Mouse (Mus musculus): Measurements from ENCODE around the gene Adam11. TPM values are rescaled to one million over a fixed set of nuclear protein-coding genes. Genes with fewer than 3 reads are reported as not detected.

The Adam11 gene
- polyA plus RNA-seq, 1 experiment from 2014 or later, result 47.0 TPM

DNA sequence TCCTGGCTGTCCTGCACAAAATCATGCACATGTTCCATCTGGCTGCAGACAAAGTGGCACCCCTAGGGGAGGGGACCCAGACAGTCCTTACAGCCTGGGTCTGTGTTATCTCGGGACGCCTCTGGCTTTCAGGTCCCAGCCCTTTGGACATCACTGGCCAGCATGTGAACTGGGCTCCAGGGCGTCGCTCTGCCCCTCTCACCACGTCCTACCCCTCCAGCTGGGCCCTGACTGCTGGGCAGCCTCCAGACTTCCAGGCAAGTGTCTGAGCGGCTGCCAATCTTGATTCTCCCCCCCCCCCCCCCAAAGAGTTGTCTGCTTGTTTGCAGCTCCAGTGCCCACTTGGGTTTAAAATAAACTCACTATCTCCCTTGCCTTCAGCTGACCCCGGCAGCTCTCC is 22.2 kb downstream of the Adam11 start:
- Histone ChIP-seq H3K27me3 (no peaks in the 10 kb centered on the region), H3K4me3 (no peak overlapping the region), H3K36me3 (no peaks in the 10 kb centered on the region), H3K27ac (replicated peaks) (no peak overlapping the region), H3K4me1 (replicated peaks) (no peaks in the 10 kb centered on the region), H3K9ac (no peak overlapping the region), H3K9me3 (no peaks in the 10 kb centered on the region), H3K4me2 (no peak overlapping the region)
- no peak for ATAC-seq (ENCODE audit: low read depth)
- WGBS, result 69% methylated on average over 7 of the region's 7 CpGs

DNA sequence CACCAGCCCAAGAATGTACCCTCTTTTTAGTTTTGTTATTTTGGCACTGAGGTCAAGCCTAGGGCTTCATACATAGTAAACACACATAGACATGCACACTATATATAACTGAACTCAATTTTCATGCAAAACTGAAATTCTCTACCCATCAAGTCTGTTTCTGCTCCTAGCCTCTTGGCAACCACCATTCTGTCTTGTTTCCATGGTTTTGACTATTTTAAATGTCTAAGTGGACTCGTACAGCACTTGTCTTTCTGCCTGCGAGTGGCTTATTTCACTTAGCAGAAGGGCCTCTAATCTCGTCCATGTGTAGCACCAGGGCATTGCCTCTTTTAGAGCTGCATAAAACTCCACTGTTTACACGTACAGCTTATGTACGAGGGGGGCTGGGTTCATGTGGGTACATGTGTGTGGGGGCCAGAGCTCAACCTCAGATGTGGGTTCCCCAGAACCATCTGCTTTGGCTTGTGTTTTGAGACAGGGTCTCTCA is 26.5 kb downstream of the Adam11 start:
- Histone ChIP-seq H3K4me1 (replicated peaks) (peaks cover 12% of the 10 kb centered on the region; the same call in 1 of the 2 replicates), H3K27me3 (no peaks in the 10 kb centered on the region), H3K27ac (replicated peaks) (no peak overlapping the region), H3K9me3 (no peaks in the 10 kb centered on the region), H3K9ac (no peak overlapping the region), H3K36me3 (no peaks in the 10 kb centered on the region), H3K4me3 (no peak overlapping the region), H3K4me2 (no peak overlapping the region)
- 85% methylated on average over 5 of the region's 5 CpGs for WGBS
- no peak for ATAC-seq (ENCODE audit: low read depth)

DNA sequence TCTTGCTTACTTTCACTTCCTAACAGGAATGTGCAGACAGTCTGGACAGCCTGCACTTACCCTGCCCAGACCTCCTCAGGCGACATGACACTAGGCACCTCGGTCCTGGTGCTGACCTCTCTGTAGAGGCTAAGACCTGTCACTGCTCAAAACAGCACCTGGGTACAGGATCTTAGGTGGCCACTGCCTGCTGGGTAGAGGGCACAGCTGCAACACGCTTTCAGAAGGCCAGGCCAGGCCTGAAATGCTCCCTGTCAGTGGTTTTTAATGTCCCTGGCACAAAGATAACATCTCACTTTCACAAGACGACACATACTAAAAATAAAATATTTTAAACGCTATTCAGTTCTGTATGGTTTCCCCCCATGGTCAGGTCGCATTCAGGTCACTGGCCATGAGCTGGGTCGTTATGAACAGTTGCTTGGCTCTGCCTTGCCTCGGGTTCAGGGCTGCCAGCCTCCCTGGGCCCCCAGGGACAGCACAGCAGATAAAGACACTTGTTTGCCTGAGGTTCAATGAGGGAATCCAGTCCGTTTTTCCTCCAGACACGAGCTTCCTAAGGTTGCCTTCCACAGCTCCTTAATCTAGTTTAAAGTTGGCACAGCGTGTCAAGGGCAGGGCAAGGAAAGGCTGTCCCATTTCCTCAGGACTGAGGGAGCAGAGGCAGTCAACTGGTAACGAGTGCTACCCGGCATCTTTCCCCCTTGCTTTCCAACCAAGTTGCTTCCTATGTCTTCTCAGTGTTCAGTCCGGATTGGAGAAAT is 30.6 kb downstream of the Adam11 start:
- H3K4me3 ChIP-seq, result no peak overlapping the region
- H3K27me3 ChIP-seq, result no peaks in the 10 kb centered on the region
- 0 out of 2 replicates have a peak overlapping the region, but pooled peaks have one; percentile 8 for H3K9ac ChIP-seq
- peaks cover 12% of the 10 kb centered on the region; the same call in 1 of the 2 replicates for H3K4me1 ChIP-seq (replicated peaks)
- 57% methylated on average over 14 of the region's 14 CpGs for WGBS
- ATAC-seq (ENCODE audit: low read depth), result no peak
- no peak overlapping the region for H3K27ac ChIP-seq (replicated peaks)
- H3K9me3 ChIP-seq, result no peaks in the 10 kb centered on the region
- H3K4me2 ChIP-seq, result no peak overlapping the region
- H3K36me3 ChIP-seq, result 0 out of 2 replicates have a peak, but pooled peaks cover 11% of the 10 kb centered on the region

DNA sequence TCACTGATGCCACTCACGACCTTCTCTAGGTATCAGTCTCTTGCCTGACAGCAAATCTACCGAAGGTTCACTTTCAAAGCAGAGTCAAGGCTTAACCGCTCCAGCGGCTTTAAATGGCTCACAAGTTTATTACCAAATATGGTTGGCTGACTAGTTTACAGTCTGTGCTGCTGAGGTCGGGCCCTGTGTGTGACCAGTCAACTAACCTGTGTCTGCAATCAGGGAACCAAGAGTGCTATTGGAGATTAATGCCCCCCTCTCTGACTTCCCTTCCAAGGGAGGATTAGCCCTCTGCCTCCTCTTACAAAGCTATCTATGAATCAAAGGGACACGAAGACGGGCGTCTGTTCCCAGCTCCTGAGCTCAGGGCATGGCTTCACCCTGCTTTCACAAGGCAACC is 32.9 kb downstream of the Adam11 start:
- Histone ChIP-seq H3K4me1 (replicated peaks) (peaks cover 12% of the 10 kb centered on the region; the same call in 1 of the 2 replicates), H3K27ac (replicated peaks) (no peak overlapping the region), H3K27me3 (no peaks in the 10 kb centered on the region), H3K4me2 (no peak overlapping the region), H3K36me3 (peaks cover 23% of the 10 kb centered on the region; the same call in 1 of the 2 replicates), H3K9ac (no peak overlapping the region), H3K4me3 (no peak overlapping the region), H3K9me3 (no peaks in the 10 kb centered on the region)
- WGBS, result 59% methylated on average over 8 of the region's 8 CpGs
- no peak for ATAC-seq (ENCODE audit: low read depth)

DNA sequence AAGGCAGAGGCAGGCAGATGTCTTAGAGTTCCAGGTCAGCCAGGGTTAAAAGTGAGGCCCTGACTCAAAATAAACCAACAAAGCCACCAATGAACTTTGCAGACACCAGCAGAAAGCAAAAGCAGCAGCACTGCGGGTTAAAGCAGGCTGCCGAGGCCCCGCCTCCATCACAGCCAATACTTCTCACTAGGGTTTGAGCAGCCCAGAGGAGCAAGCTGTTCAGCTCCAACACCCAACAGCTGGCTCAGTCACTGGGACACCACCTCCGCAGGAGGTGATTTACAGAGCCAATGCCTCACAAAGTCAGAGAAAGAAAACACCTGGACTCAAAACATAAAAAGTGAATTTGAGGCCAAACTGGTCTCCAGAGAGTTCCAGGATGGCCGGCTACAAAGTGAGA is 42.2 kb downstream of the Adam11 start:
- ATAC-seq (ENCODE audit: low read depth), result no peak
- H3K9ac ChIP-seq, result no peak overlapping the region
- H3K4me1 ChIP-seq (replicated peaks), result no peaks in the 10 kb centered on the region
- 80% methylated on average over 5 of the region's 5 CpGs for WGBS
- no peaks in the 10 kb centered on the region for H3K27me3 ChIP-seq
- no peak overlapping the region for H3K4me2 ChIP-seq
- H3K27ac ChIP-seq (replicated peaks), result no peak overlapping the region
- H3K4me3 ChIP-seq, result no peak overlapping the region
- peaks cover 47% of the 10 kb centered on the region for H3K36me3 ChIP-seq
- no peaks in the 10 kb centered on the region for H3K9me3 ChIP-seq

DNA sequence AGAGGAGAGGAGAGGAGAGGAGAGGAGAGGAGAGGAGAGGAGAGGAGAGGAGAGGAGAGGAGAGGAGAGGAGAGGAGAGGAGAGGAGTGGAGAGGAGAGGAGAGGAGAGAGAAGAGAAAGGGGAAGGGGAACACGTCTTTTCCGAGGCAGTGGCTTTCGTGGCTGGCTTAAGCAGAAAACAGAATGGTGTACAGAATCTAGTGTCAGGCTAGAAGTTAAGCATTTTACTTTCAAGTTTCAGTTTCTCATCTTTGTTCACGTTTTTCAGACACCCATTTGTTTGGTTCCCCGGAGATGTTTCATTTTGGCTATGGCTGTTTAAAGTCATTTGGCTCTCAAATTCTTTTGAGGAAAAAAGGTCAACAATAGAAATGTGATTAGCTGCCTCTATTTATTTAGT is 47.0 kb downstream of the Adam11 start:
- Histone ChIP-seq H3K9ac (no peak overlapping the region), H3K4me2 (no peak overlapping the region), H3K27me3 (no peaks in the 10 kb centered on the region), H3K9me3 (no peaks in the 10 kb centered on the region), H3K4me1 (replicated peaks) (peaks cover 6% of the 10 kb centered on the region), H3K27ac (replicated peaks) (no peak overlapping the region), H3K36me3 (peaks cover 10% of the 10 kb centered on the region; the same call in 1 of the 2 replicates), H3K4me3 (no peak overlapping the region)
- WGBS, result 92% methylated on average over 5 of the region's 5 CpGs
- ATAC-seq (ENCODE audit: low read depth), result no peak

DNA sequence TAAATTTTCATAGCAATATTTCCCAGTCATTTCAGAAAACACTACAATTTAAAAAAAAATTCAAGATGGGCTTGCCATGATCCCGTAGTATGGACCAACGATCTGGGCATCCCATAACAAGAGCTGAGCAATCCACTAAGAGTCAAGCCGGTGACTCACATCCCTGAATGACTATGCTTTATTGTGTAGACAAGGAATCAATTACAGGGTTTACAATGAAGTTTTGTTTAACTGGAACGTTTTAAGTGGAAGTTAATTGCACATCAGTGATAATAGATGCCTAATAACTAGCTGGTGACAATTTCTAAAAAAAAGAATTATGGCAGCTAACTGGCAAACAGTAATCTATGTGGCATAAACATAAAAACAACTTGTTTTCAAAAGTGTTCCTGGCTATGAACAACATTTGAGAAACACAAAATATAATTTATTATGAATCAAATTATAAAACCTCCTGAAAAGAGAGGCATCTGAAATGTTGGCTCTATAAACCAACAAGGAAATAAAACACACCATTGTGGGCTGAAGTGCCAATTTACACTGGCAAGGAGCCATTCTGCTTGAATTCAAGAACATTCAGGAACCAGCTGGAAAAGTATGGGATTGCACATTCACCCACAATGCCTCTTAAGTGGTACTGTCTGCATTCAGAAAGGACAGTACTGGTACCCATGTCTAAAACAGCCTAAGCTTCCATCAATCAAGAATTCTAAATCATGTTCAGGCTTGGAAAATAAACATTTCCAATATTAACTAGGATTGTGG is 49.7 kb downstream of the Adam11 start:
- H3K27me3 ChIP-seq, result no peaks in the 10 kb centered on the region
- H3K9ac ChIP-seq, result no peak overlapping the region
- H3K4me2 ChIP-seq, result no peak overlapping the region
- H3K9me3 ChIP-seq, result no peaks in the 10 kb centered on the region
- H3K36me3 ChIP-seq, result no peaks in the 10 kb centered on the region
- peaks cover 12% of the 10 kb centered on the region for H3K4me1 ChIP-seq (replicated peaks)
- no peak overlapping the region for H3K4me3 ChIP-seq
- no peak for ATAC-seq (ENCODE audit: low read depth)
- no peak overlapping the region for H3K27ac ChIP-seq (replicated peaks)
- WGBS, result 33% methylated on average over 4 of the region's 4 CpGs

DNA sequence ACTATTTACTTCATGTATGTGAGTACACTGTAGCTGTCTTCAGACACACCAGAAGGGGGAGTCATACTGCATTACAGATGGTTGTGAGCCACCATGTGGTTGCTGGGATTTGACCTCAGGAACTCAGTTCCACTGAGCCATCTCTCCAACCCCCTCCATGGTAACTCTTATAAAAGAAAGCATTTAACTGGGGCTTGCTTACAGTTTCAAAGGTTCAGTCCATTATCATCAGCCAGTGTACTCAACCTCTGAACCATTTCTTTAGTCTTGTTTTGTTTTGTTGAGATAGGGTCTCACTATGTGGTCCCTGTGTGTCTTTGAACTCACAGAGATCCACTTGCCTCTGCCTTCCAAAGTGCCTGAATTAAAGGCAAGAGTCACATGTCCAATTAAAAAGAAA is 53.6 kb downstream of the Adam11 start:
- Histone ChIP-seq H3K4me3 (no peak overlapping the region), H3K27ac (replicated peaks) (no peak overlapping the region), H3K36me3 (no peaks in the 10 kb centered on the region), H3K9ac (no peak overlapping the region), H3K4me2 (no peak overlapping the region), H3K4me1 (replicated peaks) (peaks cover 40% of the 10 kb centered on the region), H3K9me3 (no peaks in the 10 kb centered on the region), H3K27me3 (no peaks in the 10 kb centered on the region)
- no peak for ATAC-seq (ENCODE audit: low read depth)

DNA sequence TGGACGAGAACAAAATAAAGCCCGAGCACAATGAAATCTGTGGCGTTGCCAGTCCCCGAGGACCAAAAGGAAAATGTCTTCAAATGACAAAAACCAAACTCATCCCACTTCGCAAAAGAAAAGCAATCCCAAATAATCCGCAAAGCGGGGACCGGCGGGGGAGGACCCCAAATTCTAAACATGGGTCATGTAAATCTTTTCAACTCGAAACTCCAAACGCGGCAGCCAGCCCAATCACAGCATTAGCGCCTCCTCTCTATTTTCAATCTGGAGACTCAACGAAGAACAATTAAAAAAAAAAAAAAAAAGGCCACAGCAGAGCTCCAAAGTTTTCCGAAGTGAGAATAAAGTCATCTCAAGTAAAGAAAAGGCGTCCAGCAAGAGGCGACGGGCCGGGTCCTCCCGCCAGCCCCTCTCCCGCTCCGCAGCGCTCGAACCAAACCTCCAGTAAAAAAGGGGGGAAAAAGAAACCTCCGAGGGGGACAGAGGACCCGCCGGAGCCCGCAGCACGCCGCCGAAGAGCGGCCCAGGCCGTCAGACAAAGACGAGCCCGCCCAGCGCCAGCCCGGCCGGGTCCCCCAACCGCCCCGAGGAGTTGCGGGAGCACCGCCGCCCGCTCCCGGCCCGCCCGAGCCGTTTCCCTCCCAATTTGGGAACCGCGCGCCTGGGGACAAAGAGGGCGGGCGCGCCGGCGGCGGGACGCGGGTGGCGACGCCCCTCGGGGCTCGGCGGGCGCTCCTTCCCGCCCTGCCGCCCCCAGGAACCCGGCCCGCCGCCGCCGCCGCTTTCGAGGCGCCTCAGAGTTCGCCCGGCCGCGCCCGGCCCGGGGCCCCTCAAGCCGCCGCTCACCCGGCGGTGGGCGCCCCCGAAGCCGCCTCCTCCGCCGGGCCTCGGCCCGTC is 57.1 kb downstream of the Adam11 start:
- Histone ChIP-seq H3K4me1 (replicated peaks) (peaks cover 36% of the 10 kb centered on the region), H3K9me3 (no peaks in the 10 kb centered on the region), H3K27ac (replicated peaks) (peak overlapping the region; percentile 94), H3K36me3 (no peaks in the 10 kb centered on the region), H3K4me3 (peak overlapping the region; percentile 70), H3K4me2 (peak overlapping the region; percentile 86), H3K27me3 (peaks cover 12% of the 10 kb centered on the region), H3K9ac (peak overlapping the region; percentile 91)
- ATAC-seq (ENCODE audit: low read depth), result peak; percentile 65
- under 1% methylated on average over 70 of the region's 92 CpGs for WGBS

DNA sequence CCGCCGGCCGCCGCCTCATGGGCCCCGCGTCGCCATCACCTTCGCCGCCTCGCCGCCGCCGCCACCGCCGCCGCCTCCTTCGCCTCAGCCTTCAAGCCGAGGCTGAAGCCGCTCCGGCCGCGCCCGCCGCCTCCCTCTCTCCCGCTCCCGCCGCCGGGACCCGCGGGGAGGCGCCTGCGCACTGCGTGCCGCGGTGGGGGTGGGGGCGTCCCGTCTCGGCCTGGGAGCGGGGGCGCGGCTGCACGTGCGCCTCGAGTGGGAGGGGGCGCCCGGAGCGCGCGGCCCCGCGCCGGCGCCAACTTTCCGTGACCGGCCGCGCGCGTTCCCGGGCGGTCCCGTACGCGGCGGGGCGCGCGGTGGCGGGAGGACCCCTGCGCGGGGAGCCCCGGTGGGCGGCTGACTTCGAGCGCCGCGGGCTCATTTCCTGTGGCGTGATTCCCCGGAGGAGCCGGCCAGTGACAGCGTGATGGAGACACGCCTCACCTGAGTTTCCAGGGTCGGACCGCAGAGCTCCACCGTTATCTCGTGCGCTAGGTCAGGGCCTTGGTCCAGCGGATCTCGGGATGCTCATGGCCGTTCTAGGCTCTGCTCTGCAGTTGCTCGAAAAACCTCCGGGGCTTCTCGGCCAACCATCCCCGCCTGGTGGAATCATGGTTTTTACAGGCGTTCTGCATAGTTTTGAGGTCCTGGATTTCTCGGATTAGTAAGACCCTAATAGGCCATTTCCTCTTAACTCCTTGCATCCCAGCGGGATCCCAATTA is 58.0 kb downstream of the Adam11 start, which contains the start of gene Gjc1:
TSS of gene Gjc1 (minus strand) at position 680 of the 762 bp plus-strand sequence.
- Histone ChIP-seq H3K4me3 (peak within 1 kb of the TSS; percentile 70), H3K9ac (peak within 1 kb of the TSS; percentile 91), H3K27me3 (peaks cover 12% of the 10 kb centered on the region), H3K4me2 (peak within 1 kb of the TSS; percentile 86), H3K27ac (replicated peaks) (peak within 1 kb of the TSS; percentile 94), H3K36me3 (no peaks in the 10 kb centered on the region), H3K9me3 (no peaks in the 10 kb centered on the region), H3K4me1 (replicated peaks) (peaks cover 36% of the 10 kb centered on the region)
- ATAC-seq (ENCODE audit: low read depth), result peak; percentile 90
- under 1% methylated on average over 53 of the region's 97 CpGs for WGBS

DNA sequence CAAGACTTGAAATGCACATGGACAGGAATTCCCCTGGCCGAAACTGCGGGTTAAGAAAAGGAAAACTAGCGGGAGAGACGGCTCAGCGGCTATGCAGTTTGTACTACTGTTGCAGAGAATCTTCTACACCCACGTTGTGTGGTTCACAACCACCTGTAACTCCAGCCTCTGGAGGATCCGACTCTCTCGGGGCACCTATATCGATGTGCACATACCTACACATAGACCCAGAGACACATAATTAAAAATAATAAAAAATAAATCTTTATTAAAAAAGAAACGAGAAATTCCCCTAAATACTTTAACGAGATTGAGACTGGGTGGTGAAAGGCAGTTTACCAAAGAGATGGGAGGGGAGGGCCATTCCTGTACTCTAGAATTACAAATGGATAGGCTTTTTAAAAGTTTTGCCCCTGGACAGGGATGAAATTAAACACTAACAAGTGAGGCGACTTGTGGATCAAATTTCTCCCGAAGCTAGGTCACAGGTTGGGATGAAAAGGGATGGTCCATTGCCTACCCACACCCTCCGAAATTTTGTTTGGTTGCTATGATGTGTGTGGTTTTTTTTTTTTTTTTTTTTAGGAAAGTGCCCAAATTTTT is 58.6 kb downstream of the Adam11 start:
- H3K4me3 ChIP-seq, result peak overlapping the region; percentile 70
- peak overlapping the region; percentile 86 for H3K4me2 ChIP-seq
- 5% methylated on average over 14 of the region's 14 CpGs for WGBS
- peak overlapping the region; percentile 94 for H3K27ac ChIP-seq (replicated peaks)
- H3K9ac ChIP-seq, result peak overlapping the region; percentile 91; the same call in 1 of the 2 replicates
- peak; percentile 19; the same call in 1 of the 2 replicates for ATAC-seq (ENCODE audit: low read depth)
- H3K4me1 ChIP-seq (replicated peaks), result peaks cover 32% of the 10 kb centered on the region
- H3K36me3 ChIP-seq, result no peaks in the 10 kb centered on the region
- H3K9me3 ChIP-seq, result no peaks in the 10 kb centered on the region
- H3K27me3 ChIP-seq, result peaks cover 12% of the 10 kb centered on the region
